Mouse (Mus musculus) midbrain, embryonic 10.5 days (tissue): ENCODE data around the gene Gnaz. TPM values are rescaled to one million over a fixed set of nuclear protein-coding genes. Genes with fewer than 3 reads are reported as not detected.

ENCODE experiments used
- DNase-seq: peaks from one replicate; pipeline ENCODE4 v3.0.0-alpha.2; 2017; ENCODE audit warnings: low spot score
- H3K27ac ChIP-seq: fragments of 300-500 bp; sonication (generic); replicated peaks from 2 replicates; pipeline ENCODE4 v1.5.1; 2016; ENCODE audit warnings: mild to moderate bottlenecking
- H3K27me3 ChIP-seq: fragments of 300-500 bp; sonication (generic); 2 replicates; pipeline ENCODE4 v1.6.1; 2016; ENCODE audit warnings: low read depth, mild to moderate bottlenecking; ENCODE audit not compliant: poor library complexity, severe bottlenecking
- H3K36me3 ChIP-seq: fragments of 300-500 bp; sonication (generic); 2 replicates; pipeline ENCODE4 v1.6.1; 2016; ENCODE audit warnings: mild to moderate bottlenecking, moderate library complexity
- H3K4me1 ChIP-seq: fragments of 300-500 bp; sonication (generic); 2 replicates; pipeline ENCODE4 v1.6.1; 2016
- H3K4me3 ChIP-seq: fragments of 300-500 bp; sonication (generic); 2 replicates; pipeline ENCODE4 v1.5.1; 2016; ENCODE audit warnings: mild to moderate bottlenecking, moderate library complexity
- H3K9me3 ChIP-seq: fragments of 300-500 bp; sonication (generic); replicated peaks from 2 replicates; pipeline ENCODE4 v1.6.1; 2016; ENCODE audit warnings: mild to moderate bottlenecking
- WGBS: fragments of 180-500 bp; shearing (Covaris S2); methylation state at CpG from one replicate; pipeline ENCODE4 v1.1.7; 2016; 5-methylcytosine and 5-hydroxymethylcytosine counted together
- polyA plus RNA-seq: library from polyadenylated mRNA; unstranded; fragments of >200 nt; fragmentation: Nextera tagmentation; extraction: Ambion mirVana; gene quantifications from 2 replicates; pipeline ENCODE4 v1.2.1, GENCODE M21; 2016

The Gnaz gene
- polyA plus RNA-seq, 1 experiment from 2014 or later: 7.6 TPM

GRCm38 (mm10) chr10:75045831-75046230 is 78.9 kb downstream of the Gnaz start:
- 92% methylated on average over 15 of the region's 15 CpGs for WGBS

GRCm38 (mm10) chr10:75048711-75049110 is 81.7 kb downstream of the Gnaz start:
- DNase-seq: no peak
- WGBS: 94% methylated on average over 7 of the region's 7 CpGs

More at GRCm38 (mm10) chr10:75045831-75046230, 78.9 kb downstream of the Gnaz start:
- Histone ChIP-seq H3K9me3 (no peaks in the 10 kb centered on the region), H3K36me3 (peaks cover 10% of the 10 kb centered on the region), H3K27me3 (no peaks in the 10 kb centered on the region; the same call in 1 of the 2 replicates), H3K4me1 (peaks cover 24% of the 10 kb centered on the region), H3K27ac (no peak overlapping the region), H3K4me3 (no peak overlapping the region)
- no peak for DNase-seq

GRCm38 (mm10) chr10:75051364-75052074 is 84.5 kb downstream of the Gnaz start:
- DNase-seq: no peak
- 93% methylated on average over 21 of the region's 21 CpGs for WGBS
- H3K36me3 ChIP-seq: peaks cover 2% of the 10 kb centered on the region; the same call in 1 of the 2 replicates
- peaks cover 8% of the 10 kb centered on the region; the same call in 1 of the 2 replicates for H3K27me3 ChIP-seq
- no peak overlapping the region for H3K4me3 ChIP-seq
- H3K9me3 ChIP-seq: no peaks in the 10 kb centered on the region
- H3K4me1 ChIP-seq: peaks cover 15% of the 10 kb centered on the region
- no peak overlapping the region for H3K27ac ChIP-seq

More at GRCm38 (mm10) chr10:75048711-75049110, 81.7 kb downstream of the Gnaz start:
- Histone ChIP-seq H3K27me3 (no peaks in the 10 kb centered on the region; the same call in 1 of the 2 replicates), H3K9me3 (no peaks in the 10 kb centered on the region), H3K4me1 (peaks cover 19% of the 10 kb centered on the region), H3K4me3 (no peak overlapping the region), H3K27ac (no peak overlapping the region), H3K36me3 (peaks cover 10% of the 10 kb centered on the region)

GRCm38 (mm10) chr10:75052902-75053301 is 85.9 kb downstream of the Gnaz start:
- Histone ChIP-seq H3K27me3 (peaks cover 20% of the 10 kb centered on the region), H3K4me3 (no peak overlapping the region), H3K36me3 (0 out of 2 replicates have a peak, but pooled peaks cover 2% of the 10 kb centered on the region), H3K27ac (no peak overlapping the region), H3K4me1 (peaks cover 29% of the 10 kb centered on the region), H3K9me3 (no peaks in the 10 kb centered on the region)
- DNase-seq: no peak
- 85% methylated on average over 8 of the region's 8 CpGs for WGBS

GRCm38 (mm10) chr10:75053655-75054054 is 86.7 kb downstream of the Gnaz start:
- 88% methylated on average over 4 of the region's 4 CpGs for WGBS
- no peak for DNase-seq

GRCm38 (mm10) chr10:75054125-75054524 is 87.1 kb downstream of the Gnaz start:
- Histone ChIP-seq H3K4me1 (peaks cover 41% of the 10 kb centered on the region), H3K4me3 (no peak overlapping the region), H3K27ac (no peak overlapping the region), H3K9me3 (no peaks in the 10 kb centered on the region), H3K27me3 (peaks cover 20% of the 10 kb centered on the region), H3K36me3 (no peaks in the 10 kb centered on the region)
- no peak for DNase-seq
- 90% methylated on average over 6 of the region's 6 CpGs for WGBS

More at GRCm38 (mm10) chr10:75053655-75054054, 86.7 kb downstream of the Gnaz start:
- no peaks in the 10 kb centered on the region for H3K36me3 ChIP-seq
- H3K9me3 ChIP-seq: no peaks in the 10 kb centered on the region
- H3K4me1 ChIP-seq: peaks cover 37% of the 10 kb centered on the region
- peaks cover 20% of the 10 kb centered on the region for H3K27me3 ChIP-seq
- no peak overlapping the region for H3K4me3 ChIP-seq
- no peak overlapping the region for H3K27ac ChIP-seq

GRCm38 (mm10) chr10:75055672-75056071 is 88.7 kb downstream of the Gnaz start:
- no peak for DNase-seq
- Histone ChIP-seq H3K36me3 (no peaks in the 10 kb centered on the region), H3K9me3 (no peaks in the 10 kb centered on the region), H3K27ac (peak overlapping the region; percentile 59; the same call in 1 of the 2 replicates), H3K4me3 (no peak overlapping the region), H3K4me1 (peaks cover 52% of the 10 kb centered on the region), H3K27me3 (peaks cover 20% of the 10 kb centered on the region)
- 77% methylated on average over 5 of the region's 5 CpGs for WGBS

GRCm38 (mm10) chr10:75056255-75056654 is 89.3 kb downstream of the Gnaz start:
- Histone ChIP-seq H3K9me3 (no peaks in the 10 kb centered on the region), H3K4me3 (no peak overlapping the region), H3K27me3 (peaks cover 23% of the 10 kb centered on the region), H3K36me3 (no peaks in the 10 kb centered on the region), H3K27ac (peak overlapping the region; percentile 59), H3K4me1 (peaks cover 55% of the 10 kb centered on the region)
- WGBS: 4% methylated on average over 4 of the region's 4 CpGs
- DNase-seq: no peak

GRCm38 (mm10) chr10:75058336-75058735 is 91.4 kb downstream of the Gnaz start:
- Histone ChIP-seq H3K4me1 (peaks cover 76% of the 10 kb centered on the region), H3K4me3 (no peak overlapping the region)
- 79% methylated on average over 8 of the region's 8 CpGs for WGBS

GRCm38 (mm10) chr10:75058761-75059395 is 91.9 kb downstream of the Gnaz start:
- Histone ChIP-seq H3K4me3 (peak overlapping the region; percentile 88), H3K27me3 (peaks cover 40% of the 10 kb centered on the region), H3K36me3 (no peaks in the 10 kb centered on the region), H3K9me3 (no peaks in the 10 kb centered on the region), H3K4me1 (peaks cover 82% of the 10 kb centered on the region), H3K27ac (peak overlapping the region; percentile 61)
- peak; percentile 52 for DNase-seq
- 10% methylated on average over 9 of the region's 9 CpGs for WGBS

More at GRCm38 (mm10) chr10:75058336-75058735, 91.4 kb downstream of the Gnaz start:
- H3K27ac ChIP-seq: peak overlapping the region; percentile 61; the same call in 1 of the 2 replicates
- DNase-seq: no peak
- no peaks in the 10 kb centered on the region for H3K9me3 ChIP-seq
- peaks cover 40% of the 10 kb centered on the region for H3K27me3 ChIP-seq
- H3K36me3 ChIP-seq: no peaks in the 10 kb centered on the region

GRCm38 (mm10) chr10:75059396-75059795 is 92.4 kb downstream of the Gnaz start:
- Histone ChIP-seq H3K4me1 (peaks cover 87% of the 10 kb centered on the region), H3K4me3 (peak overlapping the region; percentile 88)
- WGBS: under 1% methylated on average over 11 of the region's 11 CpGs

GRCm38 (mm10) chr10:75060217-75060842 is 93.4 kb downstream of the Gnaz start, which contains the start of gene Bcr:
TSS of gene Bcr (plus strand) at chr10:75060592.
- Histone ChIP-seq H3K4me3 (peak within 1 kb of the TSS; percentile 88), H3K4me1 (peaks cover 96% of the 10 kb centered on the region), H3K27ac (peak within 1 kb of the TSS; percentile 90), H3K9me3 (no peaks in the 10 kb centered on the region), H3K27me3 (peaks cover 33% of the 10 kb centered on the region), H3K36me3 (peaks cover 12% of the 10 kb centered on the region; the same call in 1 of the 2 replicates)
- peak; percentile 82 for DNase-seq
- WGBS: under 1% methylated on average over 55 of the region's 73 CpGs

More at GRCm38 (mm10) chr10:75059396-75059795, 92.4 kb downstream of the Gnaz start:
- peaks cover 3% of the 10 kb centered on the region; the same call in 1 of the 2 replicates for H3K36me3 ChIP-seq
- DNase-seq: peak; percentile 65
- no peaks in the 10 kb centered on the region for H3K9me3 ChIP-seq
- H3K27ac ChIP-seq: peak overlapping the region; percentile 61; the same call in 1 of the 2 replicates
- H3K27me3 ChIP-seq: peaks cover 38% of the 10 kb centered on the region
